Mouse (Mus musculus) gastrocnemius, adult 2 months (tissue): ENCODE results near the gene Ccrl2. TPM values are rescaled to one million over a fixed set of nuclear protein-coding genes. Genes with fewer than 3 reads are reported as not detected.

Experiments
- DNase-seq: peaks from one replicate; pipeline ENCODE4 v3.0.0; 2022
- H3K27ac ChIP-seq: fragments of 200-600 bp; 2 replicates; pipeline ENCODE4 v1.8.1; 2022; ENCODE audit warnings: mild to moderate bottlenecking
- H3K4me3 ChIP-seq: fragments of 200-600 bp; 2 replicates; pipeline ENCODE4 v1.8.1; 2022; ENCODE audit warnings: mild to moderate bottlenecking, moderate library complexity
- CTCF ChIP-seq: fragments of 200-600 bp; IDR thresholded peaks from 2 replicates; pipeline ENCODE4 v1.8.1; 2022; ENCODE audit warnings: antibody characterized with exemption, mild to moderate bottlenecking, moderate library complexity
- intact Hi-C: fragments of 180-260 bp; cut with DNase I; formaldehyde crosslinking; loops from one replicate; pipeline ENCODE4 v1.15.1; 2025
- long read RNA-seq, 2 experiments: library from polyadenylated mRNA; stranded (forward); transcript quantifications; one replicate each; pipeline ENCODE4 v2.0.0; 2021
- total RNA-seq, 2 experiments: library from RNA; stranded (reverse); gene quantifications; 2 replicates each; pipeline ENCODE4 v1.2.3; 2021

The Ccrl2 gene
- total RNA-seq = 1 to 10 TPM; 3.1 to 4.0 TPM
- long read RNA-seq, experiment 1, partial matches to known transcripts = 0 of 6 reads
- long read RNA-seq, experiment 1, other reads (novel, unspliced or antisense) = 1 of 6 reads
- long read RNA-seq, experiment 2, transcript Ccrl2-201 (2 exons, 2,459 nt) = major isoform, 7 of 8 reads
- long read RNA-seq, experiment 2, partial matches to known transcripts = 0 of 8 reads
- long read RNA-seq, experiment 2, other reads (novel, unspliced or antisense) = 0 of 8 reads

- peak within 1 kb of the TSS; percentile 84 for H3K4me3 ChIP-seq
- H3K27ac ChIP-seq = peak within 1 kb of the TSS; percentile 94
- TF ChIP-seq CTCF = no peak; the same call in 1 of the 2 replicates
- intact Hi-C loops = no loop called here
- DNase-seq = peak; percentile 63
These were observed at the start of gene Ccrl2 for GRCm38 (mm10) chr9:111056798-111057543. Gene Ccrl2, minus strand, starts transcription at chr9:111057519.

GRCm38 (mm10) chr9:111103893-111104292, 46.6 kb upstream of the Ccrl2 start:
- no peak for TF ChIP-seq CTCF
- Histone ChIP-seq H3K27ac (no peak overlapping the region), H3K4me3 (no peak overlapping the region)
- DNase-seq = no peak
- intact Hi-C loops = no loop called here

- Histone ChIP-seq H3K4me3 (no peak overlapping the region), H3K27ac (no peak overlapping the region)
- no peak for DNase-seq
- no peak for TF ChIP-seq CTCF
- intact Hi-C loops = no loop called here
These were observed 46.0 kb upstream of the Ccrl2 start for GRCm38 (mm10) chr9:111103293-111103692.

DNA sequence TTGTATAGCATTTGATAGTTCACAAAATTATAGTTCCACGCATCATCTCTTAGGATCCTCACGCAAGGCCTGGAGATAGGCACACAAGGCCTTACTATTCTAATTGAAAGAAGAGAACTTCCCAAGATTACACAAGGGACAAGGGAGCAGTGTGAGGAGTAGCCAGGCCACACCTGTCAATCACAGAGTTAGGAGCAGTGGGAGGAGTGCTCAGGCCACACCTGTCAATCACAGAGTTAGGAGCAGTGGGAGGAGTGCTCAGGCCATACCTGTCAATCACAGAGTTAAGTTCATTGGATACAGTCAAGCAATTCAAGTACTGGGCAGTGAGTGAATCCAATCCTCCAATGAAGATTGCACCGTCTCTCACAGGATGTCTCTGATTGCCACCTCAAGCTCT, 43.1 kb upstream of the Ccrl2 start:
- Histone ChIP-seq H3K27ac (no peak overlapping the region), H3K4me3 (no peak overlapping the region)
- no peak for TF ChIP-seq CTCF
- DNase-seq = peak; percentile 42
- intact Hi-C loops = no loop called here

- intact Hi-C loops = loop anchor here (10.0 kb wide), 1 partner anchor 107 kb away; no protein-coding TSS in a partner anchor
- Histone ChIP-seq H3K4me3 (no peak overlapping the region), H3K27ac (no peak overlapping the region)
- no peak for TF ChIP-seq CTCF
- no peak for DNase-seq
These were observed 40.2 kb upstream of the Ccrl2 start for GRCm38 (mm10) chr9:111097543-111097942.

DNA sequence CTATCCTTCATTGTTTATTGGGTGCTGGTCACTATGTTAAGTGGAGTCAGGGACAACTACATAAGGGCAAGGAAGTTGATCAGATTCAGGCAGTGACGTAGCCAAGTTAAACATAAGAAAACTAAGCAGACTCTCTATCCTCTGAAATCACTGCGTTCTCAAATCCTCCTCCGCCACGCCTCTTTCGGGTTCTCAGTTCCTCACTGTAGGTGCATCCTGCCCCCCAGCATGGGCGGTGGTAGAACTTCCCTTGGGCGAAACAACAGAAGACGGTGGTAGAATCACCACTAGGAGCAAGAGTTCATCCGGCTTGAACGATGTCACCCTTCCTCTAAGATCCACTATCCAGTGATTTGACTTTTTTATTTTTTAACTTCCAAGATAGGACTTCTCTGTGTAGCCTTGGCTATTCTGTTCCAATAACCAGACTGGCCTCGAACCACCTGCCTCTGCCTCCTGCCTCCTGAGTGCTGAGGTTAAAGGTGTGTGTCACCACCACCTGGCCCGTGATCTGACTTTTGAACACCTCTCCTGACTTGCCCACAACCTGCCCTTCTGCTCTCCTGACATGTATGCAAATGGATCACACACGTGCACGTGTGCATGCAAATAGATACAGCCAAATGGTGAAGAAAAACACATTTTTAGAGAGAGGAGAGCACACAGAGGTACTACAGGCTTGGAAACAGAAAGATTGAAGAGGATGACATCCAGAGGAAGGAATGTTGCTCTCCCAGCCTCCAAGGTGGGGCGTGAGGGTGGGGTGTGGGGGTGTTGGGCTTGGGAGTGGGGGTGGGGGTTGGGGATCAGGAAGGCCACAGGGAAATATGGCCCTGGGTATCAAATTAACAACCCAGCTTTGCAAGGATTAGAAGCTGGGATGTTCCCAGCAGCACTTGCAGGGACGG, 39.4 kb upstream of the Ccrl2 start:
- no peak for DNase-seq
- Histone ChIP-seq H3K4me3 (no peak overlapping the region), H3K27ac (no peak overlapping the region)
- intact Hi-C loops = loop anchor here (10.0 kb wide), 1 partner anchor 108 kb away; no protein-coding TSS in a partner anchor
- no peak for TF ChIP-seq CTCF

DNA sequence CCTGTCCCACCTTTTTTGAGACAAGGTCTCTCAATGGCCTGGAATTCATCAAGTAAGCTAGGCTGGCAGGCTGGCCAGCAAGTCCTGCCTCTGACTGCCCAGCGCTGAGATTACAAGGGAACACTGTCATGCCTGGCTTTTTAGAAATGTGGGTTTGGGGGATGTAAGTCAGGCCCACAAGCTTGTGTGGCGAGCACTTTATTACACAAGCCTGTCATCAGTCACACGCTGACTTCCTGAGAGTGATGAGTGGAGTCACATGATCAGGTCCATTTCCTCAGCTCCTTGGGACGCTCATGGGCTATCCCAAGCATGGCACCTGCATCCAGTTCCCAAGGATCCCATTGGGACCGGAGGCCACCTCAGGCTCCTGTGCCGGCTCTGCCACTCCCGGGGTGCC, 38.4 kb upstream of the Ccrl2 start:
- intact Hi-C loops = loop anchor here (10.0 kb wide), 1 partner anchor 109 kb away; no protein-coding TSS in a partner anchor
- no peak for TF ChIP-seq CTCF
- H3K4me3 ChIP-seq = no peak overlapping the region
- no peak for DNase-seq
- no peak overlapping the region for H3K27ac ChIP-seq

DNA sequence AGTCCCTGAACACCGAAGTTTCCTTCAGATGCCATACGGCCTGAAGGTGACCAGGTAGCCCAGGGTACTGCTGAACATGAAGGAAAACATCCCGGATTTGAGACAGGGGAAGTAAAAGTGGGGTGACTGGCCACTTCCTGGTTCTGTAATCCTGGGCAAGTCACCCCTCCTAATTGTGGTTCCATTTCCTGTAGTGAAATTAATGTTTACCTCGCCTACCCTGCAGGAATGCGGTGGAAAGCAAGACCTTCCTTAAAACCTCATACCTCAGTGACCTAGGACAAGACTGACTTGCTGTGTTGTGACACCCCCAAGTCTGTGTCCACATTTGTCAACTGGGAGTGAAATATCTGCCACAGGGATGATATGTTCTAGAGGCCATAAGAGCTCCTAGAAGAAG, 37.3 kb upstream of the Ccrl2 start:
- intact Hi-C loops = loop anchor here (5.0 to 10.0 kb wide), 2 partner anchors 73 to 110 kb away; no protein-coding TSS in a partner anchor

GRCm38 (mm10) chr9:111093094-111093493, 35.8 kb upstream of the Ccrl2 start:
- intact Hi-C loops = loop anchor here (5.0 to 10.0 kb wide), 2 partner anchors 74 to 112 kb away; no protein-coding TSS in a partner anchor
- Histone ChIP-seq H3K4me3 (peak overlapping the region; percentile 18; the same call in 1 of the 2 replicates), H3K27ac (no peak overlapping the region)
- DNase-seq = peak; percentile 72
- TF ChIP-seq CTCF = peak; percentile 94

More for the DNA sequence above, 37.3 kb upstream of the Ccrl2 start:
- DNase-seq = no peak
- H3K4me3 ChIP-seq = no peak overlapping the region
- TF ChIP-seq CTCF = no peak
- H3K27ac ChIP-seq = no peak overlapping the region

DNA sequence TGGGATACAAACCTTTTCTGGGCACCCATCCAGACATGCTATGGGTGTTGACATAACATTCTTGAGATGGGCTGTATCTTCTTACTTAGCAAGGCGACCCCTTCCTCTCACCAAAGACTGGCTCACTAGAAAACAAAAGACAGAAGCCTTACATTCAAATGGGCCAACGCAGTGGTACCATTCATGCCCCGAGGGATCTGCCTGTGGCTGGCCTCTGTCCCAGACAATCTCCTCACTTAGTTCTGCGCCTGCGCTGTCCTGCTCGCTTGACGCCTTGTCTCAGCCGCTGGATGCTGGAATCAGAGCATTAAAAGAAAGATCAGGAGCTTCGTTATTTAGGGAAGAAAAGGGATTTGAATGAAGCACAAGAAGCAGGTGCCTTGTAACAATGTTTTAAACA, 35.3 kb upstream of the Ccrl2 start:
- H3K4me3 ChIP-seq = peak overlapping the region; percentile 18; the same call in 1 of the 2 replicates
- TF ChIP-seq CTCF = no peak
- peak; percentile 61 for DNase-seq
- intact Hi-C loops = loop anchor here (5.0 to 10.0 kb wide), 2 partner anchors 75 to 112 kb away; no protein-coding TSS in a partner anchor
- H3K27ac ChIP-seq = no peak overlapping the region

- no peak for TF ChIP-seq CTCF
- intact Hi-C loops = no loop called here
These were observed 31.6 kb upstream of the Ccrl2 start for GRCm38 (mm10) chr9:111088886-111089285.

DNA sequence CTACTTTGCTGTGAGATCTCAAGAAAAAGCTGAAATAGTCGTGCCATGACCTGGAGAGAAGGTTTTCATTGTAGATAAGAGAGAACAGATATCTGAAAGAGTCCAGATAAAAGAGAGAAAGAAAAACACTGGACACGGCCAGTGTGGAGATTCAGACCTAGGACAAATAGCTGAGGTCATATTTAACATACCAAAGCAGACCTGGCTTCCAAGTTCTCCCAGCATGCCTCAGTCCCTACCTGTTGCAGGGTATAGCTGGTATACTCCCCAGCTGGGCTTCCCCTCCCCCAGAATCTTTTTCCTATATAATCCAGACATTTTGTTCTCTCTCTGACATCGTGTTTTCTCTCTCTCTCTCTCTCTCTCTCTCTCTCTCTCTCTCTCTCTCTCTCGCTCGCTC, 30.6 kb upstream of the Ccrl2 start:
- H3K4me3 ChIP-seq = no peak overlapping the region
- DNase-seq = no peak
- no peak overlapping the region for H3K27ac ChIP-seq
- intact Hi-C loops = no loop called here
- TF ChIP-seq CTCF = no peak

More at GRCm38 (mm10) chr9:111088886-111089285, 31.6 kb upstream of the Ccrl2 start:
- Histone ChIP-seq H3K27ac (no peak overlapping the region), H3K4me3 (no peak overlapping the region)
- no peak for DNase-seq
